In the genomic region with DNA sequence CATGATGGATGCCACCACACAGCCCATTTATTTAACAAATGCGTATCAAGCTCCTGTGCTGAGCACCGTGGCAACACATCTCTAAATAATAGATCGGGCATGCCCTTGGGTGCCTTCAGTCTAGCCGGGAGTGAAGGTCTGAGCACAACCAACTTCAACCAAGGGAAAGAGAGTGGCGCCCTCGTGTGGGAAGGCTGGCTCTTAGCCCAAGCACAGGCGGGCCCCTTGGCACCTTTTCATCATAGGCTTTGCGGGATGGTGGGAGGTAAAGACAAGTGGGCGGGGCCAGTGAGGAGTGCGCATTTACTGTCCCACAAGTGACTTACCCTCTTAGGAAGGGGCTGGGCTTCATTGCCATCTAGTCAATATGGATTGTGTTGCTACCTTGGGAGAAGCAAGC, we compare ENCODE assay signal across 10 mouse cellular contexts.
DNase-seq lines count a peak whose midpoint lies in the region; ATAC-seq and TF ChIP-seq lines count a peak whose summit lies in the region.
"Had no signal": no experiment of that assay in that cellular context is flagged by ENCODE, and none has a peak within 500 bp of the region (broad histone marks: within the 10 kb centered on the region; RNA-seq: fewer than 3 reads in every experiment).

No protein-coding gene starts in this region.

- no peaks in the 10 kb centered on the region for H3K9me3 ChIP-seq in intestine, embryonic 14.5 days (ENCODE audit: control insufficient read depth, low read length)
- H3K9me3 ChIP-seq in intestine, embryonic 16.5 days (ENCODE audit: control insufficient read depth, low read length): no peaks in the 10 kb centered on the region
- H3K9me3 ChIP-seq in midbrain, postnatal 0 days (ENCODE audit: low read length): peaks cover 6% of the 10 kb centered on the region
- H3K9me3 ChIP-seq in midbrain, embryonic 13.5 days: peaks cover 15% of the 10 kb centered on the region
- H3K9me3 ChIP-seq: heart, embryonic 13.5 days had no signal

- no peak overlapping the region for H3K27ac ChIP-seq in intestine, embryonic 14.5 days (ENCODE audit: low read depth)
- H3K27ac ChIP-seq in intestine, embryonic 16.5 days (ENCODE audit: low read length): no peak overlapping the region
- H3K27ac ChIP-seq in midbrain, postnatal 0 days (ENCODE audit: low read depth, low read length): no peak overlapping the region
- H3K27ac ChIP-seq in midbrain, embryonic 13.5 days: no peak overlapping the region
- H3K27ac ChIP-seq: heart, embryonic 13.5 days had no signal

- no peaks in the 10 kb centered on the region for H3K36me3 ChIP-seq in intestine, embryonic 14.5 days (ENCODE audit: control insufficient read depth, insufficient read depth, low read length)
- no peaks in the 10 kb centered on the region for H3K36me3 ChIP-seq in intestine, embryonic 16.5 days (ENCODE audit: control insufficient read depth, insufficient read depth, low read length)
- H3K36me3 ChIP-seq in midbrain, postnatal 0 days (ENCODE audit: insufficient read depth, low read length): no peaks in the 10 kb centered on the region
- no peaks in the 10 kb centered on the region for H3K36me3 ChIP-seq in midbrain, embryonic 13.5 days
- H3K36me3 ChIP-seq: heart, embryonic 13.5 days had no signal

- H3K4me3 ChIP-seq in intestine, embryonic 14.5 days (ENCODE audit: low read depth, low read length): no peak overlapping the region
- H3K4me3 ChIP-seq in intestine, embryonic 16.5 days (ENCODE audit: low read length): no peak overlapping the region
- H3K4me3 ChIP-seq in midbrain, postnatal 0 days (ENCODE audit: low read depth, low read length): no peak overlapping the region
- H3K4me3 ChIP-seq in midbrain, embryonic 13.5 days (replicated peaks): no peak overlapping the region
- H3K4me3 ChIP-seq in lung, adult 2 months (replicated peaks; ENCODE audit: extremely low read depth, low read depth, low read length): no peak overlapping the region
- H3K4me3 ChIP-seq: heart, embryonic 13.5 days; myocyte had no signal

- H3K9ac ChIP-seq in intestine, embryonic 14.5 days (ENCODE audit: low read length): no peak overlapping the region
- no peak overlapping the region for H3K9ac ChIP-seq in intestine, embryonic 16.5 days (ENCODE audit: low read depth, low read length)
- H3K9ac ChIP-seq in midbrain, postnatal 0 days (replicated peaks; ENCODE audit: low read length, poor library complexity, severe bottlenecking): no peak overlapping the region
- H3K9ac ChIP-seq in midbrain, embryonic 13.5 days (replicated peaks): no peak overlapping the region
- H3K9ac ChIP-seq: heart, embryonic 13.5 days had no signal

- 27% methylated on average over 10 of the region's 10 CpGs for WGBS in intestine, embryonic 14.5 days
- 29% methylated on average over 10 of the region's 10 CpGs for WGBS in intestine, embryonic 16.5 days
- 34% methylated on average over 10 of the region's 10 CpGs for WGBS in midbrain, postnatal 0 days
- 32% methylated on average over 10 of the region's 10 CpGs for WGBS in midbrain, embryonic 13.5 days
- 24% methylated on average over 10 of the region's 10 CpGs for WGBS in lung, adult 2 months

- H3K27me3 ChIP-seq in intestine, embryonic 14.5 days (replicated peaks; ENCODE audit: control insufficient read depth, insufficient read depth, low read length): no peaks in the 10 kb centered on the region
- no peaks in the 10 kb centered on the region for H3K27me3 ChIP-seq in intestine, embryonic 16.5 days (replicated peaks; ENCODE audit: control insufficient read depth, insufficient read depth, low read length)
- H3K27me3 ChIP-seq in midbrain, postnatal 0 days (ENCODE audit: insufficient read depth, low read length): no peaks in the 10 kb centered on the region
- no peaks in the 10 kb centered on the region for H3K27me3 ChIP-seq in midbrain, embryonic 13.5 days

- peak; percentile 54 for DNase-seq in intestine, embryonic 14.5 days (ENCODE audit: low spot score)
- DNase-seq in midbrain, postnatal 0 days (ENCODE audit: low spot score): no peak
- DNase-seq in embryo, embryonic 10 days (ENCODE audit: low spot score): peak; percentile 51
- peak; percentile 26 for DNase-seq in retina, embryonic 14.5 days (ENCODE audit: low spot score)
- no peak for DNase-seq in right cerebral cortex, postnatal 10 days (ENCODE audit: low spot score in 2 of 2)
- no peak for DNase-seq in lung, adult 2 months

- no peak overlapping the region for H3K4me2 ChIP-seq in intestine, embryonic 14.5 days (ENCODE audit: low read length)
- no peak overlapping the region for H3K4me2 ChIP-seq in intestine, embryonic 16.5 days (ENCODE audit: low read depth, low read length)
- H3K4me2 ChIP-seq in midbrain, postnatal 0 days (ENCODE audit: low read depth, low read length, poor library complexity, severe bottlenecking): no peak overlapping the region
- no peak overlapping the region for H3K4me2 ChIP-seq in midbrain, embryonic 13.5 days (replicated peaks)
- H3K4me2 ChIP-seq: heart, embryonic 13.5 days had no signal

- no peak for TF ChIP-seq POLR2A in lung, adult 2 months (IDR thresholded peaks at IDR 0.05; ENCODE audit: borderline replicate concordance, extremely low read depth, low read depth, low read length)

- H3K4me1 ChIP-seq in intestine, embryonic 14.5 days (replicated peaks; ENCODE audit: control insufficient read depth, insufficient read depth, low read length): no peaks in the 10 kb centered on the region
- H3K4me1 ChIP-seq in intestine, embryonic 16.5 days (ENCODE audit: control insufficient read depth, insufficient read depth, low read length): no peaks in the 10 kb centered on the region
- no peaks in the 10 kb centered on the region for H3K4me1 ChIP-seq in midbrain, postnatal 0 days (ENCODE audit: insufficient read depth, low read length)
- no peaks in the 10 kb centered on the region for H3K4me1 ChIP-seq in midbrain, embryonic 13.5 days (replicated peaks)
- no peaks in the 10 kb centered on the region for H3K4me1 ChIP-seq in lung, adult 2 months (ENCODE audit: control insufficient read depth, insufficient read depth, low read length)
- H3K4me1 ChIP-seq: heart, embryonic 13.5 days had no signal

- no peak for ATAC-seq in intestine, embryonic 14.5 days (replicated peaks; ENCODE audit: low FRiP score, low TSS enrichment, low read depth)
- no peak for ATAC-seq in intestine, embryonic 16.5 days
- ATAC-seq in midbrain, postnatal 0 days (ENCODE audit: low FRiP score): no peak
- no peak for ATAC-seq in midbrain, embryonic 13.5 days

- TF ChIP-seq CTCF in midbrain, postnatal 0 days (IDR thresholded peaks at IDR 0.05): peak; percentile 31; the same call in 1 of the 2 replicates
- TF ChIP-seq CTCF in lung, adult 2 months (IDR thresholded peaks at IDR 0.05; ENCODE audit: insufficient read depth, low read length): no peak

Comparison
In these comparisons a context has a peak if more than half of its experiments do, and no peak if none do; other contexts are left out.
1. DNase-seq: peak in intestine, embryonic 14.5 days (single experiment), embryo, embryonic 10 days (single experiment) and retina, embryonic 14.5 days (single experiment); none in midbrain, postnatal 0 days (single experiment), right cerebral cortex, postnatal 10 days (0 of 2) and lung, adult 2 months (single experiment).